Mouse (Mus musculus): ENCODE results near the gene Gm13088. TPM values are rescaled to one million over a fixed set of nuclear protein-coding genes. Genes with fewer than 3 reads are reported as not detected.
"Not testable (repeated sequence)": the region's sequence is repeated elsewhere in the genome, so short reads cannot be mapped to it uniquely, and the experiment has no call there.

Gene Gm13088
- polyA plus RNA-seq (2014; fragmentation: Nextera tagmentation; extraction: Ambion mirVana), result not detected in 2 replicates

GRCm38 (mm10) chr4:143657146-143657545 is at the start of gene Gm13088:
TSS of gene Gm13088 (minus strand) at chr4:143657246.
- H3K36me3 ChIP-seq (ENCODE audit: control insufficient read depth, insufficient read depth, low read length); H3K4me2 ChIP-seq (ENCODE audit: low read depth, low read length); H3K9ac ChIP-seq (ENCODE audit: low read depth, low read length); H3K9me3 ChIP-seq (ENCODE audit: control insufficient read depth, low read length); ATAC-seq (ENCODE audit: low read depth); H3K4me3 ChIP-seq (ENCODE audit: low read depth, low read length); H3K27me3 ChIP-seq (replicated peaks; ENCODE audit: control insufficient read depth, insufficient read depth, low read length); H3K4me1 ChIP-seq (ENCODE audit: control insufficient read depth, insufficient read depth, low read length); DNase-seq (ENCODE audit: low spot score); H3K27ac ChIP-seq (replicated peaks; ENCODE audit: low read depth, low read length): not testable (repeated sequence)

GRCm38 (mm10) chr4:143702611-143703010 is 45.6 kb upstream of the Gm13088 start, which contains the start of gene Gm13089:
TSS of gene Gm13089 (minus strand) at chr4:143702711.
- Histone ChIP-seq H3K4me1 (ENCODE audit: control insufficient read depth, insufficient read depth, low read length) (no peaks in the 10 kb centered on the region), H3K4me3 (ENCODE audit: low read depth, low read length) (no peak within 1 kb of the TSS), H3K27ac (replicated peaks; ENCODE audit: low read depth, low read length) (no peak within 1 kb of the TSS), H3K27me3 (replicated peaks; ENCODE audit: control insufficient read depth, insufficient read depth, low read length) (no peaks in the 10 kb centered on the region), H3K36me3 (ENCODE audit: control insufficient read depth, insufficient read depth, low read length) (no peaks in the 10 kb centered on the region), H3K9me3 (ENCODE audit: control insufficient read depth, low read length) (peaks cover 31% of the 10 kb centered on the region), H3K9ac (ENCODE audit: low read depth, low read length) (no peak within 1 kb of the TSS), H3K4me2 (ENCODE audit: low read depth, low read length) (no peak within 1 kb of the TSS)
- ATAC-seq (ENCODE audit: low read depth) (no peak), DNase-seq (ENCODE audit: low spot score) (no peak)
- WGBS, result 88% methylated on average over 2 of the region's 2 CpGs

- not testable (repeated sequence) for DNase-seq (ENCODE audit: low spot score); H3K36me3 ChIP-seq (ENCODE audit: control insufficient read depth, insufficient read depth, low read length); H3K27me3 ChIP-seq (replicated peaks; ENCODE audit: control insufficient read depth, insufficient read depth, low read length); H3K4me3 ChIP-seq (ENCODE audit: low read depth, low read length); H3K4me1 ChIP-seq (ENCODE audit: control insufficient read depth, insufficient read depth, low read length); H3K9ac ChIP-seq (ENCODE audit: low read depth, low read length); ATAC-seq (ENCODE audit: low read depth); H3K9me3 ChIP-seq (ENCODE audit: control insufficient read depth, low read length); H3K4me2 ChIP-seq (ENCODE audit: low read depth, low read length); H3K27ac ChIP-seq (replicated peaks; ENCODE audit: low read depth, low read length)
- 84% methylated on average over 4 of the region's 4 CpGs for WGBS
These were observed 38.9 kb downstream of the Gm13088 start for GRCm38 (mm10) chr4:143618101-143618500.

- H3K9ac ChIP-seq (ENCODE audit: low read depth, low read length); ATAC-seq (ENCODE audit: low read depth); H3K9me3 ChIP-seq (ENCODE audit: control insufficient read depth, low read length); H3K4me3 ChIP-seq (ENCODE audit: low read depth, low read length); H3K36me3 ChIP-seq (ENCODE audit: control insufficient read depth, insufficient read depth, low read length); H3K27ac ChIP-seq (replicated peaks; ENCODE audit: low read depth, low read length); DNase-seq (ENCODE audit: low spot score); H3K4me1 ChIP-seq (ENCODE audit: control insufficient read depth, insufficient read depth, low read length); H3K27me3 ChIP-seq (replicated peaks; ENCODE audit: control insufficient read depth, insufficient read depth, low read length); H3K4me2 ChIP-seq (ENCODE audit: low read depth, low read length): not testable (repeated sequence)
These were observed 42.3 kb downstream of the Gm13088 start, which contains the start of gene Gm13083 for GRCm38 (mm10) chr4:143614703-143615102. TSS of gene Gm13083 (plus strand) at chr4:143615003.

- not testable (repeated sequence) for H3K9me3 ChIP-seq (ENCODE audit: control insufficient read depth, low read length); H3K27ac ChIP-seq (replicated peaks; ENCODE audit: low read depth, low read length); ATAC-seq (ENCODE audit: low read depth); H3K4me3 ChIP-seq (ENCODE audit: low read depth, low read length); H3K4me2 ChIP-seq (ENCODE audit: low read depth, low read length); H3K27me3 ChIP-seq (replicated peaks; ENCODE audit: control insufficient read depth, insufficient read depth, low read length); DNase-seq (ENCODE audit: low spot score); H3K4me1 ChIP-seq (ENCODE audit: control insufficient read depth, insufficient read depth, low read length); H3K9ac ChIP-seq (ENCODE audit: low read depth, low read length); H3K36me3 ChIP-seq (ENCODE audit: control insufficient read depth, insufficient read depth, low read length)
- WGBS, result 82% methylated on average over 9 of the region's 9 CpGs
These were observed 45.1 kb downstream of the Gm13088 start for GRCm38 (mm10) chr4:143611927-143612326.

Other genes starting within 250 kb of the Gm13088 start
- 8.8 and 12.1 TPM in 2 replicates for gene Pramef8, start 244.8 kb downstream of the Gm13088 start, polyA plus RNA-seq (2014; fragmentation: Nextera tagmentation; extraction: Ambion mirVana)
- gene Oog4, start 206.9 kb downstream of the Gm13088 start, polyA plus RNA-seq (2014; fragmentation: Nextera tagmentation; extraction: Ambion mirVana), result not detected in 2 replicates
- gene Gm13043, start 145.9 kb downstream of the Gm13088 start, polyA plus RNA-seq (2014; fragmentation: Nextera tagmentation; extraction: Ambion mirVana), result not detected in 2 replicates
- not detected in 2 replicates for gene Gm13040, start 121.3 kb downstream of the Gm13088 start, polyA plus RNA-seq (2014; fragmentation: Nextera tagmentation; extraction: Ambion mirVana)
- not detected in 2 replicates for gene BC080695, start 105.5 kb downstream of the Gm13088 start, polyA plus RNA-seq (2014; fragmentation: Nextera tagmentation; extraction: Ambion mirVana)
- not detected in 2 replicates for gene Gm13057, start 105.5 kb downstream of the Gm13088 start, polyA plus RNA-seq (2014; fragmentation: Nextera tagmentation; extraction: Ambion mirVana)
- gene Gm13083, start 42.2 kb downstream of the Gm13088 start, polyA plus RNA-seq (2014; fragmentation: Nextera tagmentation; extraction: Ambion mirVana), result not detected in 2 replicates
- gene Gm13089, start 45.5 kb upstream of the Gm13088 start, polyA plus RNA-seq (2014; fragmentation: Nextera tagmentation; extraction: Ambion mirVana), result not detected in 2 replicates
- gene Gm13078, start 62.2 kb upstream of the Gm13088 start, polyA plus RNA-seq (2014; fragmentation: Nextera tagmentation; extraction: Ambion mirVana), result not detected in 2 replicates
- gene Gm13023, start 132.1 kb upstream of the Gm13088 start, polyA plus RNA-seq (2014; fragmentation: Nextera tagmentation; extraction: Ambion mirVana), result not detected in 2 replicates
- not detected in 2 replicates for gene Gm13084, start 158.8 kb upstream of the Gm13088 start, polyA plus RNA-seq (2014; fragmentation: Nextera tagmentation; extraction: Ambion mirVana)
- gene Gm13103, start 189.3 kb upstream of the Gm13088 start, polyA plus RNA-seq (2014; fragmentation: Nextera tagmentation; extraction: Ambion mirVana), result not detected in 2 replicates
- not detected in 2 replicates for gene Pramef6, start 243.1 kb upstream of the Gm13088 start, polyA plus RNA-seq (2014; fragmentation: Nextera tagmentation; extraction: Ambion mirVana)

Data from embryonic facial prominence, embryonic 14.5 days (tissue).